Mouse (Mus musculus) forebrain, embryonic 12.5 days (tissue): ENCODE results near the gene Kndc1. TPM values are rescaled to one million over a fixed set of nuclear protein-coding genes. Genes with fewer than 3 reads are reported as not detected.

Source experiments
- ATAC-seq: fragments of 200-750 bp; cut with Nextera tagmentation; 2 replicates; pipeline ENCODE4 v1.8.0; 2017; ENCODE audit warnings: moderate TSS enrichment; ENCODE audit not compliant: low FRiP score
- H3K27ac ChIP-seq: fragments of 300-500 bp; sonication (generic); 2 replicates; pipeline ENCODE4 v1.5.1; 2016; ENCODE audit warnings: mild to moderate bottlenecking
- H3K27me3 ChIP-seq: fragments of 300-500 bp; sonication (generic); 2 replicates; pipeline ENCODE4 v1.6.1; 2016; ENCODE audit warnings: mild to moderate bottlenecking
- H3K36me3 ChIP-seq: fragments of 300-500 bp; sonication (generic); replicated peaks from 2 replicates; pipeline ENCODE4 v1.6.1; 2016; ENCODE audit warnings: mild to moderate bottlenecking
- H3K4me1 ChIP-seq: fragments of 300-500 bp; sonication (generic); 2 replicates; pipeline ENCODE4 v1.6.1; 2016
- H3K4me2 ChIP-seq: fragments of 300-500 bp; sonication (generic); 2 replicates; pipeline ENCODE4 v1.6.1; 2016; ENCODE audit warnings: mild to moderate bottlenecking, moderate library complexity
- H3K4me3 ChIP-seq: fragments of 300-500 bp; sonication (generic); replicated peaks from 2 replicates; pipeline ENCODE4 v1.5.1; 2016; ENCODE audit warnings: mild to moderate bottlenecking
- H3K9ac ChIP-seq: fragments of 300-500 bp; sonication (generic); 2 replicates; pipeline ENCODE4 v1.6.1; 2016; ENCODE audit warnings: mild to moderate bottlenecking
- H3K9me3 ChIP-seq: fragments of 300-500 bp; sonication (generic); 2 replicates; pipeline ENCODE4 v1.6.1; 2016
- WGBS: fragments of 180-500 bp; shearing (Covaris S2); methylation state at CpG from one replicate; pipeline ENCODE4 v1.1.7; 2016; 5-methylcytosine and 5-hydroxymethylcytosine counted together
- polyA plus RNA-seq: library from polyadenylated mRNA; unstranded; fragments of >200 nt; fragmentation: Nextera tagmentation; extraction: Ambion mirVana; gene quantifications from 2 replicates; pipeline ENCODE4 v1.2.1, GENCODE M21; 2016

Kndc1 gene
- polyA plus RNA-seq, 1 experiment from 2014 or later, result 1.3 TPM

DNA sequence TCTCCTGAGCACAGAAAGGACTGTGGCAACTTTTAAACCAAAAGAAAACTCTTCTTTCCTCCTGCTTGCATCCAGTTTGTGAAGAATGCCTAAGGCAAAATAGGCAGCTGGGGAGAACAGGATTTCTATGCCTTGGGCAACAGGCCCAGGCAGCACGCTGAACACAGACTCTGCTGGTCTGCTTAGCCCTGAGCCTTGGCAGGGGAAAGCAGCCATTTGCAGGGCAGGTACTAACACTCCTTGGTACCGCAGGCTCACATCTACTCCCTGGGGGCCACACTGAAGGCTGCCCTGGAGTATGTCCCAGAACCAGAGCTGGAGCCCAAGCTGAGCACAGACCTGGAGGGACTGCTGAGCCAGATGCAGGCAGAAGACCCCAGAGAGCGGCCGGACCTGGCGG, 13.7 kb downstream of the Kndc1 start:
- H3K4me3 ChIP-seq, result no peak overlapping the region
- H3K9me3 ChIP-seq, result no peaks in the 10 kb centered on the region
- H3K27me3 ChIP-seq, result peaks cover 30% of the 10 kb centered on the region
- 64% methylated on average over 5 of the region's 5 CpGs for WGBS
- ATAC-seq, result no peak
- H3K36me3 ChIP-seq, result no peaks in the 10 kb centered on the region
- H3K4me2 ChIP-seq, result no peak overlapping the region
- H3K4me1 ChIP-seq, result peaks cover 16% of the 10 kb centered on the region
- no peak overlapping the region for H3K9ac ChIP-seq
- H3K27ac ChIP-seq, result 0 out of 2 replicates have a peak overlapping the region, but pooled peaks have one; percentile 16

GRCm38 (mm10) chr7:139909469-139909868, 15.0 kb downstream of the Kndc1 start:
- ATAC-seq, result peak; percentile 34; the same call in 1 of the 2 replicates
- H3K9ac ChIP-seq, result no peak overlapping the region
- H3K27me3 ChIP-seq, result peaks cover 43% of the 10 kb centered on the region

DNA sequence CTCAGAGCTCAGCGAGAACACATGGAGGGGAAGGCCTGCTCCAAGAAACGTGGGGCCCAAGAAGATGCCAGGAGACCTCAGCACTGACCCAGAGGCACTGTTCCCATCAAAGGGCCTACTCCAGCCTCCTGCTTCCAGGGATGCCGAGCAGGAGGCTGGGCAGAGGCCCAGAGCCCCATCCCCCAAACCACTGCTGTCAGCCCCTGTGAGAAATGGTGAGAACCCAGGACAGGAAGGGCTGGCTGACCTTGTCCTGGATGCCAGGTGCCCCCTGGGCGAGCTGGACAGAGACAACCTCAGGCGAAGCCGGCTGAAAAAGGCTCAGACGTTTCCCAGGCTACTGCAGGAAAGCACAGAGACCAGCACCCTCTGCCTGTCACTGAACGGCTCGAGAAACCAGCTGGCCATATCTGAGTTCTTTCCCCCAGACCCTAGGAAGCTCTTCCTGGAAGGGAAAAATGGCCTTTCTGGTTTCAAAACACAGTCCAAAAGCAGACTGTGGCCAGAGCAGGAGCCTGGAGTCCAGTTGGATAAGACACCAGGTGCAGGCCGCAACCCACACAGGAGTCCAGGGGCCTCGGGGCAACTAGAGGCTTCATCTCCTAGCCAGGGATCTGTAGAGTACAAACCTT, 15.8 kb downstream of the Kndc1 start:
- H3K4me3 ChIP-seq, result no peak overlapping the region
- no peaks in the 10 kb centered on the region for H3K36me3 ChIP-seq
- H3K4me1 ChIP-seq, result peaks cover 26% of the 10 kb centered on the region
- H3K9me3 ChIP-seq, result no peaks in the 10 kb centered on the region
- ATAC-seq, result no peak
- peaks cover 52% of the 10 kb centered on the region for H3K27me3 ChIP-seq
- peak overlapping the region; percentile 2; the same call in 1 of the 2 replicates for H3K9ac ChIP-seq
- WGBS, result 56% methylated on average over 11 of the region's 11 CpGs
- no peak overlapping the region for H3K4me2 ChIP-seq
- H3K27ac ChIP-seq, result no peak overlapping the region

More at GRCm38 (mm10) chr7:139909469-139909868, 15.0 kb downstream of the Kndc1 start:
- no peak overlapping the region for H3K27ac ChIP-seq
- H3K4me2 ChIP-seq, result no peak overlapping the region
- WGBS, result 48% methylated on average over 6 of the region's 6 CpGs
- peaks cover 23% of the 10 kb centered on the region for H3K4me1 ChIP-seq
- no peak overlapping the region for H3K4me3 ChIP-seq
- H3K9me3 ChIP-seq, result no peaks in the 10 kb centered on the region
- no peaks in the 10 kb centered on the region for H3K36me3 ChIP-seq

GRCm38 (mm10) chr7:139914141-139915047, 19.9 kb downstream of the Kndc1 start:
- Histone ChIP-seq H3K36me3 (no peaks in the 10 kb centered on the region), H3K4me3 (peak overlapping the region; percentile 23), H3K27me3 (peaks cover 71% of the 10 kb centered on the region), H3K9ac (no peak overlapping the region), H3K4me1 (peaks cover 24% of the 10 kb centered on the region), H3K27ac (no peak overlapping the region), H3K4me2 (peak overlapping the region; percentile 44), H3K9me3 (no peaks in the 10 kb centered on the region)
- 11% methylated on average over 29 of the region's 29 CpGs for WGBS
- peak; percentile 73 for ATAC-seq

- 6% methylated on average over 14 of the region's 14 CpGs for WGBS
- H3K4me1 ChIP-seq, result peaks cover 15% of the 10 kb centered on the region
- H3K36me3 ChIP-seq, result no peaks in the 10 kb centered on the region
- H3K27ac ChIP-seq, result no peak overlapping the region
- no peak overlapping the region for H3K9ac ChIP-seq
- H3K9me3 ChIP-seq, result no peaks in the 10 kb centered on the region
- peak overlapping the region; percentile 24; the same call in 1 of the 2 replicates for H3K4me2 ChIP-seq
- no peak overlapping the region for H3K4me3 ChIP-seq
- H3K27me3 ChIP-seq, result peaks cover 78% of the 10 kb centered on the region
- ATAC-seq, result no peak
Measured at GRCm38 (mm10) chr7:139915646-139916257, 21.3 kb downstream of the Kndc1 start.

GRCm38 (mm10) chr7:139916345-139916744, 21.8 kb downstream of the Kndc1 start:
- H3K27me3 ChIP-seq, result peaks cover 78% of the 10 kb centered on the region
- ATAC-seq, result no peak

DNA sequence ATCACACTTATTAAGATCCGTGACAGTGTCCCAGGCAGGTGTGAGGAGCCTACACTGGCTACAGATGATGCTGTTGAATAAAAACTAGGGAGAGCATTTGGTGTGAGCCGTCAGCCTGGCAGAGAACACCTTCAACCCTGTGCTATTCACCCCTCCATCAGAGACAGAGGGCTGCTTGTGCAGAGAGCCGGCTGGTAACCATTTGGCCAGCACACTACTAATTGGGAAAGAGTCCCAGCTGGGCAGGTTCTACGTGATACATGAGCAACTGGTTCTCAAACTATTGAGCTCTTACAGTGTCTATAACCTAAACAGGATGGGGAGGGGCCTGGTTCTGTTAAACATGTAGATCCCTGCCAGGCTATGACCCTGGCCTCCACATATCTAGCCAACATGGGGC, 23.8 kb downstream of the Kndc1 start:
- H3K4me2 ChIP-seq, result no peak overlapping the region
- peaks cover 15% of the 10 kb centered on the region for H3K4me1 ChIP-seq
- no peak overlapping the region for H3K27ac ChIP-seq
- no peak for ATAC-seq
- 79% methylated on average over 4 of the region's 4 CpGs for WGBS
- H3K4me3 ChIP-seq, result no peak overlapping the region
- no peak overlapping the region for H3K9ac ChIP-seq
- H3K9me3 ChIP-seq, result no peaks in the 10 kb centered on the region
- H3K36me3 ChIP-seq, result no peaks in the 10 kb centered on the region
- peaks cover 61% of the 10 kb centered on the region for H3K27me3 ChIP-seq

More at GRCm38 (mm10) chr7:139916345-139916744, 21.8 kb downstream of the Kndc1 start:
- no peaks in the 10 kb centered on the region for H3K36me3 ChIP-seq
- no peaks in the 10 kb centered on the region for H3K9me3 ChIP-seq
- no peak overlapping the region for H3K27ac ChIP-seq
- H3K9ac ChIP-seq, result no peak overlapping the region
- peaks cover 15% of the 10 kb centered on the region for H3K4me1 ChIP-seq
- 0% methylated on average over 1 of the region's 1 CpGs for WGBS
- no peak overlapping the region for H3K4me2 ChIP-seq
- H3K4me3 ChIP-seq, result no peak overlapping the region

DNA sequence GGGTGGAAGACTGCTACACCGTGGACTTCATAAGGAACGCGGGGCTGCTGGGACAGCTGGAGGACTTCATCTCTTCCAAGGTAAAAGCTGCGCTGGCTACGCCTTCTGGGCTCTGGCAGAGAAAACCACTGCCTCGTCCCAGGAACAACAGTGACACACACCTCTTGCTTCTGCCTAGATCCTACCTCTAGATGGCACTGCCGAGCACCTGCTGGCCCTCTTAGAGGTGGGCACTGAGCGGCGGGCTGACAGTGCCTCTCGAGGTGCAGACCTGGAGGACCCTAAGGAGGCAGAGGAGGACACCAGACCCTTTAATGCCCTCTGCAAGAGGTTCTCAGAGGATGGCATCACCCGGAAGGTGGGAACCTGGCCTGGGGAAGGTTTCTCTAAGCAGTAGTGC, 36.2 kb downstream of the Kndc1 start:
- no peak overlapping the region for H3K27ac ChIP-seq
- peaks cover 19% of the 10 kb centered on the region for H3K27me3 ChIP-seq
- WGBS, result 10% methylated on average over 11 of the region's 11 CpGs
- ATAC-seq, result peak; percentile 64; the same call in 1 of the 2 replicates
- no peak overlapping the region for H3K4me3 ChIP-seq
- no peaks in the 10 kb centered on the region for H3K9me3 ChIP-seq
- H3K4me1 ChIP-seq, result peaks cover 6% of the 10 kb centered on the region; the same call in 1 of the 2 replicates
- no peak overlapping the region; the same call in 1 of the 2 replicates for H3K9ac ChIP-seq
- no peaks in the 10 kb centered on the region for H3K36me3 ChIP-seq
- H3K4me2 ChIP-seq, result no peak overlapping the region

GRCm38 (mm10) chr7:139936705-139937104, 42.2 kb downstream of the Kndc1 start:
- Histone ChIP-seq H3K27ac (no peak overlapping the region), H3K4me2 (no peak overlapping the region), H3K9me3 (no peaks in the 10 kb centered on the region), H3K4me1 (no peaks in the 10 kb centered on the region), H3K4me3 (no peak overlapping the region), H3K27me3 (peaks cover 17% of the 10 kb centered on the region), H3K36me3 (no peaks in the 10 kb centered on the region), H3K9ac (no peak overlapping the region)
- no peak for ATAC-seq
- 88% methylated on average over 10 of the region's 10 CpGs for WGBS

DNA sequence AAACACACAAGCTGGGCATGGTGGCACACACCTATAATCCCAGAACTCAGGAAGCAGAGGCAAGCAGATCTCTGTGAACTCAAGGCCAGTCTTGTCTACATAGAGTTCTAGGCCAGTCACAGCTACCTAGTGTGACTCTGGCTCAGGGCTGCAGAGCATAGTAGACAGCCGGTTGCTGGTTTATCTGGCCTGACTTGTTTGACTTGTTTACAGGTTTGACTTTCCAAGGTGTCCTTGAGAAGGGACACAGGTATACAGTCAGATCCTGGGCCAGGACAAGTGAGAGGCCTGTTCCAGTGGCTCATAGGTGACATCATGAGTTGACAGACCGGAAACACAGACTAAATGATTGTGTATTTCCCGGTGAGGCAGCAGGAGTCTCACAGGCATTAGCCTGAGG, 42.6 kb downstream of the Kndc1 start:
- 84% methylated on average over 3 of the region's 3 CpGs for WGBS
- ATAC-seq, result no peak

DNA sequence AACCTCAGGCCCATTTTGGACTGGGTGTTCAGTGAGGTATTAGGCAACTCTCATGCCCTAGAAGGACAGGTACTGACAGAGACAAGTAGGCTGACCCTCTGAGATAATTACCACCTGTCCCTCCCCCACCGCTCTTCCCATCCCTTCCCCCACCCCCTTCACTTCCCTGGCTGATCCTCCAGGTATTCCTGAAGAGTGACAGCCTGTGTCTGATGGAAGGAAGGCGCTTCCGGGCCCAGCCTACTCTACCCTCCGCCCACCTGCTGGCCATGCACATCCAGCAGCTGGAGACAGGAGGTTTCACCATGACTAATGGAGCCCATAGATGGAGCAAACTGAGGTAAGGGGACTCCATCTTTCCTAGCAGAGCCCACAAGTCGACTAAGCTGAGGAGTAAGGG, 43.3 kb downstream of the Kndc1 start:
- H3K36me3 ChIP-seq, result no peaks in the 10 kb centered on the region
- no peaks in the 10 kb centered on the region for H3K9me3 ChIP-seq
- 69% methylated on average over 5 of the region's 5 CpGs for WGBS
- no peak overlapping the region for H3K4me2 ChIP-seq
- no peak for ATAC-seq
- peaks cover 26% of the 10 kb centered on the region for H3K27me3 ChIP-seq
- H3K4me3 ChIP-seq, result no peak overlapping the region
- no peaks in the 10 kb centered on the region for H3K4me1 ChIP-seq
- no peak overlapping the region for H3K27ac ChIP-seq
- H3K9ac ChIP-seq, result no peak overlapping the region

More for the DNA sequence above, 42.6 kb downstream of the Kndc1 start:
- Histone ChIP-seq H3K27ac (no peak overlapping the region), H3K4me1 (no peaks in the 10 kb centered on the region), H3K9ac (no peak overlapping the region), H3K36me3 (no peaks in the 10 kb centered on the region), H3K4me3 (no peak overlapping the region), H3K9me3 (no peaks in the 10 kb centered on the region), H3K4me2 (no peak overlapping the region), H3K27me3 (peaks cover 20% of the 10 kb centered on the region)
